Mouse (Mus musculus): ENCODE results near the gene Hnrnpul1. TPM values are rescaled to one million over a fixed set of nuclear protein-coding genes. Genes with fewer than 3 reads are reported as not detected.
A peak's percentile ranks its signal among the peaks of the same experiment; 100 is the strongest.
"Not testable (repeated sequence)": the region's sequence is repeated elsewhere in the genome, so short reads cannot be mapped to it uniquely, and the experiment has no call there.

Gene Hnrnpul1
- total and polyA plus RNA-seq, 2 experiments from 2014 or later = 47.8 to 126 TPM

DNA sequence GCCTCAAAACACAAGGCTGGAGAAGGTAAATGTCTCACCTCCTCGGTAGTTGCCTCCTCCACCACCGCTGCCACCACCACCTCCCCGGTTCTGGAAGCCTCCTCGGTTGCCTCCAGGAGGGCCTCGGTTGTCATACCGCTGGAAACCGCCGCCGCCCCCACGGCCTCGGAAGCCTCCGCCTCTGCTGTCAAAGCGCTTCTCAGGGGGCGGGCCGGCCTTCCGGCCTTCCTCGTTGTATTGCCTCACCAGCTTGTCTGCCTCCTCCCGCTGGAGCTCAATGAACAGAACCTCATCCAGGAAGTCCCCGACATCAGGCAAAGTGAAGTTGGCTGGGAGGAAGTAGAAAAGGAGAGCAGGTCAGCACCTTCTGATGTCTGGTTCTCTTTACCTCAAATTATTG is 28.7 kb downstream of the Hnrnpul1 start:
- TF ChIP-seq CTCF (IDR thresholded peaks at IDR 0.05) = no peak
- Histone ChIP-seq H3K27me3 (ENCODE audit: insufficient read depth, low read length) (no peaks in the 10 kb centered on the region), H3K36me3 (ENCODE audit: insufficient read depth, low read length) (peaks cover 82% of the 10 kb centered on the region), H3K9ac (replicated peaks; ENCODE audit: low read length, poor library complexity, severe bottlenecking) (no peak overlapping the region), H3K4me1 (ENCODE audit: insufficient read depth, low read length) (no peaks in the 10 kb centered on the region), H3K9me3 (ENCODE audit: low read length) (no peaks in the 10 kb centered on the region), H3K27ac (ENCODE audit: low read depth, low read length) (no peak overlapping the region), H3K4me2 (ENCODE audit: low read depth, low read length, poor library complexity, severe bottlenecking) (no peak overlapping the region), H3K4me3 (ENCODE audit: low read depth, low read length) (no peak overlapping the region)
- ATAC-seq (ENCODE audit: low FRiP score) (no peak), DNase-seq (ENCODE audit: low spot score) (no peak)
- 88% methylated on average over 19 of the region's 19 CpGs for WGBS

DNA sequence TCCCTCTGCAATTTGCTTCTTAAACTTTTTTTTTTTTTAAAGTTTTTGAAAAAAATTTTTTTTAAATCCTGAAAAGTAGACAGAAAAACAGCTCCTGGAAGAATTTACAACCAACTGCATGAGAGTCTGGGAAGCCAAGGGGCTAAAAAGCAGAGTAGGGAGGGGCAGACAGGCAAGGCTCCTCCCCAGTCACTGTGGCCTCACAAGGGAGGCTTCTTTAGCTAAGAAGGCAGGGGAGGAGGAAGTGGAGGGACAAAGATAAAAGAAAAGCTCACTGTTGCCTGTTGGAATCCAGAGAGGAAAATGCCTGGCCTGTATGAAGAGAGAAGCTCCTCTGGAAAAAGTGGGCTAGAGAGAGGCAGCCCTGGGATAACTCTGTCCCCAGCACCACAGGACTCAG is 32.8 kb downstream of the Hnrnpul1 start:
- H3K36me3 ChIP-seq (ENCODE audit: insufficient read depth, low read length) = peaks cover 53% of the 10 kb centered on the region
- not testable (repeated sequence) for H3K9me3 ChIP-seq (ENCODE audit: low read length); H3K4me1 ChIP-seq (ENCODE audit: insufficient read depth, low read length); H3K4me3 ChIP-seq (ENCODE audit: low read depth, low read length); ATAC-seq (ENCODE audit: low FRiP score); H3K4me2 ChIP-seq (ENCODE audit: low read depth, low read length, poor library complexity, severe bottlenecking); DNase-seq (ENCODE audit: low spot score); H3K27me3 ChIP-seq (ENCODE audit: insufficient read depth, low read length); H3K9ac ChIP-seq (replicated peaks; ENCODE audit: low read length, poor library complexity, severe bottlenecking); H3K27ac ChIP-seq (ENCODE audit: low read depth, low read length)

DNA sequence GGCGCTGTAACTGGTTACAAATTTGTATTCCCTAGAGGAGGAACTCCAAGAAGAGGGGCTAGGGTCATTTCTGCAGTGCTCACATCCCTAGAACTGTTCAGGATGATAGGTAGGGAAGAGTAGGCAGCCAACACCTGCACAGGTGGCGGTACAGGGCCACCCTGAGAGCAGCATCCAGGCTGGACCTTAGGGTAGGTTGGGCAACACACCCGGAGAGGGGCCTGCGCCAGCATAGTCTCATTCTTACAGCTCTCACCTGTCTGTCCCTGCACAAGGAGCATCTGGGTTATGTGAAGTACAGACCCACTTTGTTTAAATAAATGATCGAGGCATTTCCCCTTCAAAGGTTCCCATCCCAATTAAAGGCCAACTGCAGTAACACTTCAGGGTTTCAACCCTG is 33.8 kb downstream of the Hnrnpul1 start:
- no peaks in the 10 kb centered on the region for H3K27me3 ChIP-seq (ENCODE audit: insufficient read depth, low read length)
- no peak for TF ChIP-seq CTCF (IDR thresholded peaks at IDR 0.05)
- no peak overlapping the region for H3K4me3 ChIP-seq (ENCODE audit: low read depth, low read length)
- H3K4me2 ChIP-seq (ENCODE audit: low read depth, low read length, poor library complexity, severe bottlenecking) = no peak overlapping the region
- ATAC-seq (ENCODE audit: low FRiP score) (no peak), DNase-seq (ENCODE audit: low spot score) (no peak)
- no peak overlapping the region for H3K9ac ChIP-seq (replicated peaks; ENCODE audit: low read length, poor library complexity, severe bottlenecking)
- no peak overlapping the region for H3K27ac ChIP-seq (ENCODE audit: low read depth, low read length)
- no peaks in the 10 kb centered on the region for H3K9me3 ChIP-seq (ENCODE audit: low read length)
- WGBS = 95% methylated on average over 5 of the region's 5 CpGs
- H3K4me1 ChIP-seq (ENCODE audit: insufficient read depth, low read length) = peaks cover 10% of the 10 kb centered on the region; the same call in 1 of the 2 replicates
- peaks cover 48% of the 10 kb centered on the region for H3K36me3 ChIP-seq (ENCODE audit: insufficient read depth, low read length)

DNA sequence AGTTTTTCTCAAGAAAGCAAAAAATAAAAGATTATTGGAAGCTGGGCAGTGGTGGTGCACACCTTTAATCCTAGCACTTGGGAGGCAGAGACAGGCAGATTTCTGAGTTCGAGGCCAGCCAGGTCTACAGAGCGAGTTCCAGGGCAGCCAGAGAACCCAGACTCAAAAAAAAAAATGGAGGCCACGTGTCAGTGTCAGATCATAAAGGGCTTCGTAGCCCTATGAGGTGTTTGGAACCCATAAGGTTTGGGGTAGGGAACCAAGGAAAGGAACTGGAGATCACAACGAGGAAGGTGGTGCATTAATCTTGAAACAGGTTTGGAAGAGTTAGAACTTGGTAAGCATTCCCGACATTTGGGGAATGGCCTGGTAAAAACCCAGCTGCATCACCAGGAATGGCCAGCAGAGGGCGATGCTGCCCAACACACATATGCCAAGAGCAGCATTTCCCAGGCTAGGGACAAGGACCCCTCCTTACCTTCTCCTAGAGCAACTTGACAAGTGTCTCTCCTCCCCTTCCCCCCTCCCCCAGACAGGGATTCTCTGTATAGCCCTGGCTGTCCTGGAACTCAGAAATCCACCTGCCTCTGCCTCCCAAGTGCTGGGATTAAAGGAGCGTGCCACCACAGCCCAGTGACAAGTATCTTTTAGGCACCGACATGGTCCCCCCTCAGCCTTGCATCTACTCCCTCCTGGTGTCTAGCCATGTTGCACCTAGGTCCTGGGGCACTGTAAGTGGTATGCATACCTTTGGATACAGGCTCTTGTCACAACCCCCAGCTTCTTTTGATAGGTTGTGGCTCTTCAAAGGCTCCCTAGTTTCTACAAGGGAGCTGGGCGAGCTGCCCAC is 34.6 kb downstream of the Hnrnpul1 start:
- Histone ChIP-seq H3K27me3 (ENCODE audit: insufficient read depth, low read length) (no peaks in the 10 kb centered on the region), H3K9ac (replicated peaks; ENCODE audit: low read length, poor library complexity, severe bottlenecking) (no peak overlapping the region), H3K4me1 (ENCODE audit: insufficient read depth, low read length) (peaks cover 10% of the 10 kb centered on the region; the same call in 1 of the 2 replicates), H3K4me3 (ENCODE audit: low read depth, low read length) (no peak overlapping the region), H3K9me3 (ENCODE audit: low read length) (no peaks in the 10 kb centered on the region), H3K27ac (ENCODE audit: low read depth, low read length) (no peak overlapping the region), H3K36me3 (ENCODE audit: insufficient read depth, low read length) (peaks cover 49% of the 10 kb centered on the region), H3K4me2 (ENCODE audit: low read depth, low read length, poor library complexity, severe bottlenecking) (no peak overlapping the region)
- DNase-seq (ENCODE audit: low spot score) = peak; percentile 75
- peak; percentile 92 for TF ChIP-seq CTCF (IDR thresholded peaks at IDR 0.05)
- 60% methylated on average over 10 of the region's 10 CpGs for WGBS
- ATAC-seq (ENCODE audit: low FRiP score) = peak; percentile 44; the same call in 1 of the 2 replicates

DNA sequence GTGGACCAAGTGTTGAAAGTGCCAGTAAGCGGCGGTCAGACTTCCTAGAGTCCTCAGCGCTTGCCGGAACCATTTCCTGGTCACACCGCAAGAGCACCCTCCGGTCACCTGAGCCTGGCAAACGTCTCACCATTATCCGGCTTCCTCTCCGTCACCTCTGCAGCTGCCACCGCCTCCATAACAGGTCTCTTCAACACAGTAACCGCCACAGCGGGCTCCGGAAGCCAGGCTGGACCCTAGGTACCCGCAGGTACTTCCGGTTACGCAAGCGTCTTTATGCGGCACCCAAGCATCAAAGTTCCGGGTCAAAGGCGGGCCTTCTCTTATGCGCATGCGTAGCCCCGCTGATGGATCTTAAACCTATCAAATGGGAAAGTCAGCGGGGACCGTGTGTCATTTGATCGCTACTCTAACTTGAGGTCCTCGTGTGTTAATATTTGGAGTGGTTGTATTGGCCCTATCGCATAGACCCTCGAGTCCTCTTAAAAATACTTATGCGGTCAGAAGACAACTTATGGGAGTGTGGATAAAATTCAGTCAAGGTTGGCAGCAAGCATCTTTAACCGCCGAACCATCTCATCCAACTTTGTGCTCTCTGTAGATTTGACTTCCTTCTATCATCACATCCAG is 35.7 kb downstream of the Hnrnpul1 start, which contains the start of gene Ccdc97:
Gene Ccdc97 (minus strand): TSS at position 301 of the 630 bp plus-strand sequence.
- H3K27me3 ChIP-seq (ENCODE audit: insufficient read depth, low read length) = no peaks in the 10 kb centered on the region
- H3K9ac ChIP-seq (replicated peaks; ENCODE audit: low read length, poor library complexity, severe bottlenecking) = peak within 1 kb of the TSS; percentile 73
- H3K9me3 ChIP-seq (ENCODE audit: low read length) = no peaks in the 10 kb centered on the region
- H3K4me3 ChIP-seq (ENCODE audit: low read depth, low read length) = peak within 1 kb of the TSS; percentile 64
- peaks cover 49% of the 10 kb centered on the region for H3K36me3 ChIP-seq (ENCODE audit: insufficient read depth, low read length)
- peak within 1 kb of the TSS; percentile 87 for H3K27ac ChIP-seq (ENCODE audit: low read depth, low read length)
- DNase-seq (ENCODE audit: low spot score) (peak; percentile 98), ATAC-seq (ENCODE audit: low FRiP score) (peak; percentile 87)
- 4% methylated on average over 32 of the region's 32 CpGs for WGBS
- TF ChIP-seq CTCF (IDR thresholded peaks at IDR 0.05) = no peak
- H3K4me1 ChIP-seq (ENCODE audit: insufficient read depth, low read length) = peaks cover 10% of the 10 kb centered on the region; the same call in 1 of the 2 replicates
- H3K4me2 ChIP-seq (ENCODE audit: low read depth, low read length, poor library complexity, severe bottlenecking) = peak within 1 kb of the TSS; percentile 82

GRCm38 (mm10) chr7:25717478-25717877 is 37.1 kb downstream of the Hnrnpul1 start:
- no peak for TF ChIP-seq CTCF (IDR thresholded peaks at IDR 0.05)
- H3K9ac ChIP-seq (replicated peaks; ENCODE audit: low read length, poor library complexity, severe bottlenecking) = no peak overlapping the region
- 91% methylated on average over 3 of the region's 3 CpGs for WGBS
- H3K4me1 ChIP-seq (ENCODE audit: insufficient read depth, low read length) = peaks cover 10% of the 10 kb centered on the region; the same call in 1 of the 2 replicates
- H3K9me3 ChIP-seq (ENCODE audit: low read length) = no peaks in the 10 kb centered on the region
- peaks cover 51% of the 10 kb centered on the region for H3K36me3 ChIP-seq (ENCODE audit: insufficient read depth, low read length)
- H3K4me2 ChIP-seq (ENCODE audit: low read depth, low read length, poor library complexity, severe bottlenecking) = peak overlapping the region; percentile 82; the same call in 1 of the 2 replicates
- no peak overlapping the region for H3K4me3 ChIP-seq (ENCODE audit: low read depth, low read length)
- DNase-seq (ENCODE audit: low spot score) = no peak
- no peak for ATAC-seq (ENCODE audit: low FRiP score)
- H3K27ac ChIP-seq (ENCODE audit: low read depth, low read length) = no peak overlapping the region
- no peaks in the 10 kb centered on the region for H3K27me3 ChIP-seq (ENCODE audit: insufficient read depth, low read length)
